Mouse (Mus musculus) thymus, postnatal 4 days (tissue): Measurements from ENCODE around the gene Ugt1a2.
A peak's percentile ranks its signal among the peaks of the same experiment; 100 is the strongest.
"Not testable (repeated sequence)": the region's sequence is repeated elsewhere in the genome, so short reads cannot be mapped to it uniquely, and the experiment has no call there.

Experiments used
- DNase-seq: peaks from one replicate; pipeline ENCODE4 v3.0.0; 2021

The Ugt1a2 gene

GRCm38 (mm10) chr1:88218591-88218990 is 18.2 kb downstream of the Ugt1a2 start:
- no peak for DNase-seq

GRCm38 (mm10) chr1:88219054-88219453 is 18.7 kb downstream of the Ugt1a2 start:
- DNase-seq = no peak

GRCm38 (mm10) chr1:88220336-88220735 is 19.9 kb downstream of the Ugt1a2 start:
- DNase-seq = no peak

- no peak for DNase-seq
Measured at GRCm38 (mm10) chr1:88222216-88222615, 21.8 kb downstream of the Ugt1a2 start.

- not testable (repeated sequence) for DNase-seq
Measured at GRCm38 (mm10) chr1:88223011-88223515, 22.7 kb downstream of the Ugt1a2 start.

GRCm38 (mm10) chr1:88223591-88223990 is 23.2 kb downstream of the Ugt1a2 start:
- DNase-seq = peak; percentile 9

GRCm38 (mm10) chr1:88224029-88224776 is 23.8 kb downstream of the Ugt1a2 start:
- DNase-seq = no peak

GRCm38 (mm10) chr1:88225301-88225700 is 24.9 kb downstream of the Ugt1a2 start:
- not testable (repeated sequence) for DNase-seq

- no peak for DNase-seq
Measured at GRCm38 (mm10) chr1:88225741-88226140, 25.3 kb downstream of the Ugt1a2 start.

GRCm38 (mm10) chr1:88226670-88227379 is 26.4 kb downstream of the Ugt1a2 start, which contains the start of gene Mroh2a:
Gene Mroh2a (plus strand): TSS chr1:88226986.
- no peak for DNase-seq

- DNase-seq = no peak
Measured at GRCm38 (mm10) chr1:88227482-88227881, 27.1 kb downstream of the Ugt1a2 start.

- DNase-seq = peak; percentile 9
Measured at GRCm38 (mm10) chr1:88228121-88228520, 27.7 kb downstream of the Ugt1a2 start.

- no peak for DNase-seq
Measured at GRCm38 (mm10) chr1:88229566-88229965, 29.2 kb downstream of the Ugt1a2 start.

GRCm38 (mm10) chr1:88229986-88230385 is 29.6 kb downstream of the Ugt1a2 start:
- peak; percentile 8 for DNase-seq

- peak; percentile 12 for DNase-seq
Measured at GRCm38 (mm10) chr1:88230421-88230820, 30.0 kb downstream of the Ugt1a2 start.

GRCm38 (mm10) chr1:88230981-88231802 is 30.8 kb downstream of the Ugt1a2 start:
- DNase-seq = no peak

- peak; percentile 9 for DNase-seq
Measured at GRCm38 (mm10) chr1:88231803-88232499, 31.6 kb downstream of the Ugt1a2 start.

GRCm38 (mm10) chr1:88232664-88233380 is 32.4 kb downstream of the Ugt1a2 start:
- DNase-seq = peak; percentile 12

GRCm38 (mm10) chr1:88233421-88234247 is 33.2 kb downstream of the Ugt1a2 start:
- DNase-seq = peak; percentile 13

- no peak for DNase-seq
Measured at GRCm38 (mm10) chr1:88234248-88234610, 33.8 kb downstream of the Ugt1a2 start.

GRCm38 (mm10) chr1:88234646-88235045 is 34.2 kb downstream of the Ugt1a2 start:
- no peak for DNase-seq
